Mouse (Mus musculus) neural tube, embryonic 15.5 days (tissue): ENCODE results near the gene Gphb5. TPM values are rescaled to one million over a fixed set of nuclear protein-coding genes. Genes with fewer than 3 reads are reported as not detected.

ENCODE experiments used
- ATAC-seq: fragments of 200-750 bp; cut with Nextera tagmentation; 2 replicates; pipeline ENCODE4 v1.8.0; 2017; ENCODE audit warnings: mild to moderate bottlenecking, moderate TSS enrichment, moderate library complexity; ENCODE audit not compliant: low FRiP score
- H3K27ac ChIP-seq: fragments of 300-500 bp; sonication (generic); replicated peaks from 2 replicates; pipeline ENCODE4 v1.5.1; 2015; ENCODE audit warnings: mild to moderate bottlenecking, inconsistent platforms
- H3K27me3 ChIP-seq: fragments of 300-500 bp; sonication (generic); replicated peaks from 2 replicates; pipeline ENCODE4 v1.6.1; 2015; ENCODE audit warnings: inconsistent platforms
- H3K36me3 ChIP-seq: fragments of 300-500 bp; sonication (generic); 2 replicates; pipeline ENCODE4 v1.6.1; 2015; ENCODE audit warnings: inconsistent platforms
- H3K4me1 ChIP-seq: fragments of 300-500 bp; sonication (generic); 2 replicates; pipeline ENCODE4 v1.6.1; 2015; ENCODE audit warnings: inconsistent platforms
- H3K4me2 ChIP-seq: fragments of 300-500 bp; sonication (generic); 2 replicates; pipeline ENCODE4 v1.6.1; 2015; ENCODE audit warnings: inconsistent platforms, mild to moderate bottlenecking, moderate library complexity
- H3K4me3 ChIP-seq: fragments of 300-500 bp; sonication (generic); replicated peaks from 2 replicates; pipeline ENCODE4 v1.5.1; 2015; ENCODE audit warnings: mild to moderate bottlenecking, inconsistent platforms
- H3K9ac ChIP-seq: fragments of 300-500 bp; sonication (generic); replicated peaks from 2 replicates; pipeline ENCODE4 v1.6.1; 2015; ENCODE audit warnings: mild to moderate bottlenecking, inconsistent platforms
- H3K9me3 ChIP-seq: fragments of 300-500 bp; sonication (generic); replicated peaks from 2 replicates; pipeline ENCODE4 v1.6.1; 2016; ENCODE audit warnings: inconsistent platforms
- WGBS: fragments of 180-500 bp; shearing (Covaris S2); methylation state at CpG from one replicate; pipeline ENCODE4 v1.1.7; 2015; ENCODE audit warnings: mixed read lengths; 5-methylcytosine and 5-hydroxymethylcytosine counted together
- polyA plus RNA-seq: library from polyadenylated mRNA; unstranded; fragments of >200 nt; fragmentation: Nextera tagmentation; extraction: Ambion mirVana; gene quantifications from 2 replicates; pipeline ENCODE4 v1.2.1, GENCODE M21; 2015

Gene Gphb5
- polyA plus RNA-seq, 1 experiment from 2014 or later: not detected

DNA sequence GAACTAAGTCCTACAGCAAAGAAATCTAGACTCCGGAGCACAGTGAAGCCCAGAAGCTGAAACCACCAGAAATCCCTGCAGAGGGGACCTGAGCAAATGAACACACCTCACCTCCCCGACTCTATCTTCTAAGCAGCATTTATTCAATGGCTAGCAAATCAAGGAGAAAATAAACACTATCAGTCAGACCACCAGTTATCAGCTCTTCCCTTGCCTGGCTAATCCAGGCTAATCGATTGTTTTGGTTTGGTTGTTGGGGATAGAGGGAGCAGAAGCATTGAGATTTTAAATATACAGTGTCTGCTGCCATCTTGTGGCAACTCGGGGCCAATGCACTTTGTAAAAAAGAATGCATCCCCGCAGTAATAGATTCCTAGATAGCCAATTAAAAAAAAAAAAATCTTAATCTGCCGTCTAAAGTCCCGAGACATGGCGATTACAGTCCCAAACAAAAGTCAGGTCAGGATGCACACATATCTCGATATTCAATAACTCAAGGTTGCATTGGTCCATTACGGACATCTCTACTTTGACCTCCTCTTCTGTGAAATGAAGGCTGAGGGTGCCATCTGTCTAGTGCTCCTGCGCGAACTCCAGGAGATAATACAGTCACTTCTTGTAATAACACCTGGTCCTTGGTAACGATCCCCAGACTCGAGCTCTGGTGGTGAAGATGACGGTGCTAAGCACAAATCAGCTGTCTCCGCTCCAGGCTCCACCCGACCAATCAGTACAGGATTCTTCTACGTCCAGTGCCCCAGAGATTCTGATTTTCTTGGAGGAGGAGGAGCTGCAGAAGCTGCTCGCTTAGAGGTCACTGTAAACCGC is 27.1 kb downstream of the Gphb5 start:
- Histone ChIP-seq H3K27me3 (no peaks in the 10 kb centered on the region), H3K4me2 (peak overlapping the region; percentile 47), H3K36me3 (no peaks in the 10 kb centered on the region), H3K27ac (no peak overlapping the region), H3K9ac (no peak overlapping the region), H3K4me1 (no peaks in the 10 kb centered on the region), H3K9me3 (no peaks in the 10 kb centered on the region), H3K4me3 (peak overlapping the region; percentile 25)
- peak; percentile 66; the same call in 1 of the 2 replicates for ATAC-seq
- WGBS: 42% methylated on average over 20 of the region's 20 CpGs

DNA sequence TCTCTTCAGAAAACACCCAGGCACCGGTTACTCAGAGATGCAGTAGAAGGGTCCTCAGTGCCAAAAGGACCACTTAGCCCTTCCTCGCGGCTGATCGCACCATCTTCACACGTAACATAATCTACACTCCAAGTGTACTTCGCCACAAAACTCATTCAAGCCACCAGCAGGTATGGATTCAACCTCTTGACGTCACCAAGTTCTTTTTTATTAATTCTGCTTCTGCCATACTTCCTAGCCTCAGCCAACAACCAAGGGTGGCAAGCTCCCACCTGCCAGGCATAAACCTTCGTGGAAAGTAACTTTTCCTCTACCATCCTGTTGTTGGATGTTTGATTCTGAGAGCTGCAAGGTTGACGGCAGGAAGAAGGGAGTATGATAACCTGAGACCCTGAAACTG is 28.1 kb downstream of the Gphb5 start:
- WGBS: 97% methylated on average over 9 of the region's 9 CpGs
- no peaks in the 10 kb centered on the region for H3K9me3 ChIP-seq
- H3K4me1 ChIP-seq: no peaks in the 10 kb centered on the region
- H3K27me3 ChIP-seq: no peaks in the 10 kb centered on the region
- no peak overlapping the region for H3K9ac ChIP-seq
- ATAC-seq: no peak
- H3K36me3 ChIP-seq: no peaks in the 10 kb centered on the region
- no peak overlapping the region for H3K4me2 ChIP-seq
- no peak overlapping the region for H3K27ac ChIP-seq
- no peak overlapping the region for H3K4me3 ChIP-seq

- 91% methylated on average over 15 of the region's 15 CpGs for WGBS
- Histone ChIP-seq H3K27ac (no peak overlapping the region), H3K9ac (no peak overlapping the region), H3K9me3 (no peaks in the 10 kb centered on the region), H3K36me3 (no peaks in the 10 kb centered on the region), H3K27me3 (no peaks in the 10 kb centered on the region), H3K4me1 (no peaks in the 10 kb centered on the region), H3K4me3 (no peak overlapping the region), H3K4me2 (no peak overlapping the region)
- no peak for ATAC-seq
These were observed 28.7 kb downstream of the Gphb5 start for GRCm38 (mm10) chr12:75387846-75388245.

- no peak overlapping the region for H3K27ac ChIP-seq
- no peaks in the 10 kb centered on the region for H3K4me1 ChIP-seq
- H3K9ac ChIP-seq: no peak overlapping the region
- H3K36me3 ChIP-seq: no peaks in the 10 kb centered on the region
- no peak for ATAC-seq
- H3K9me3 ChIP-seq: no peaks in the 10 kb centered on the region
- H3K27me3 ChIP-seq: no peaks in the 10 kb centered on the region
- no peak overlapping the region for H3K4me3 ChIP-seq
- H3K4me2 ChIP-seq: no peak overlapping the region
- 86% methylated on average over 8 of the region's 8 CpGs for WGBS
These were observed 29.4 kb downstream of the Gphb5 start for GRCm38 (mm10) chr12:75387156-75387555.

DNA sequence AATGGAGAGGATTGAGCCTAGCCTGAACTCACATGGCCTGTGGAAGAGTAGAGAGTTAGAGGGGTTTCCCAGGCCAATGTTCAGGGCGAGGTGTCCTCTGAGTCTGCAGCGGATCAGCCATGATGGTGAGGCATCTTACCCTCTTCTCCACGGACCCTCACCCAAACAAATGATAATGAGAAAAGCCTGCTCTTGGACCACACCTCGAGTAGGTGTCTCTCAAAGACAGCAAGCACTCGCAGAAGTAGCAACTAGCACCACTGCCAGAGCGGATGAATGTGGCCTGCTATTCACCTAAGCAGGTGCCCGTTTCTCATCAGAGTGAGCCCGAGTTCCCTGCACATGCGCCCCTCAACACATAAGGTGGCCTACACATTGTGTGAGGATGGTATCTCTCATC is 29.9 kb downstream of the Gphb5 start:
- Histone ChIP-seq H3K4me1 (no peaks in the 10 kb centered on the region), H3K9me3 (no peaks in the 10 kb centered on the region), H3K4me2 (no peak overlapping the region), H3K27ac (no peak overlapping the region), H3K4me3 (no peak overlapping the region), H3K9ac (no peak overlapping the region), H3K36me3 (no peaks in the 10 kb centered on the region), H3K27me3 (no peaks in the 10 kb centered on the region)
- ATAC-seq: no peak
- 93% methylated on average over 9 of the region's 9 CpGs for WGBS

GRCm38 (mm10) chr12:75376126-75376525 is 40.5 kb downstream of the Gphb5 start:
- Histone ChIP-seq H3K27me3 (no peaks in the 10 kb centered on the region), H3K36me3 (no peaks in the 10 kb centered on the region), H3K4me1 (no peaks in the 10 kb centered on the region), H3K4me3 (no peak overlapping the region), H3K9me3 (no peaks in the 10 kb centered on the region), H3K4me2 (no peak overlapping the region), H3K27ac (no peak overlapping the region), H3K9ac (no peak overlapping the region)
- WGBS: 85% methylated on average over 6 of the region's 6 CpGs
- no peak for ATAC-seq

DNA sequence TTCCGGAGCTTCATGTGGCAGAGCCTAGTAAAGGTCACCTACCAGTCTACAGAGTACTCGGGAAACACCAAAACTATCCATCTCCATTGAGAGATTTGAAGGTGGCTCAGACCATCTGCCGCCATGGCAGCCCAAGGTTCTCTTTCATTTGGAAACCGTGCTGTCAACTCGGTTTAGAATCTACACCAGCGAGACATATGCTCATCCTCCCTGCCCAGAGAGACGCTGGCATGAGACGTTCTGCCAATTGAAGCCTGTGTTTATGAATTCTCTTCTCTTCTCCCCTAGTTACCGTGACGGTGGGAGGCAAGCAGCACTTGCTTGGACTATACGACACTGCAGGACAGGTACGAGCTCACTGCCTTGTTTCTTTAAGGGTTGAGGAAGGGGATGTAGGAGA is 41.5 kb downstream of the Gphb5 start:
- Histone ChIP-seq H3K36me3 (no peaks in the 10 kb centered on the region), H3K9me3 (no peaks in the 10 kb centered on the region), H3K9ac (no peak overlapping the region), H3K4me2 (no peak overlapping the region), H3K27me3 (no peaks in the 10 kb centered on the region), H3K4me1 (no peaks in the 10 kb centered on the region), H3K27ac (no peak overlapping the region), H3K4me3 (no peak overlapping the region)
- WGBS: 84% methylated on average over 12 of the region's 12 CpGs
- no peak for ATAC-seq

- Histone ChIP-seq H3K27me3 (no peaks in the 10 kb centered on the region), H3K9ac (no peak overlapping the region), H3K4me3 (no peak overlapping the region), H3K4me2 (no peak overlapping the region), H3K36me3 (no peaks in the 10 kb centered on the region), H3K27ac (no peak overlapping the region), H3K4me1 (no peaks in the 10 kb centered on the region), H3K9me3 (no peaks in the 10 kb centered on the region)
- ATAC-seq: no peak
- 92% methylated on average over 10 of the region's 10 CpGs for WGBS
These were observed 42.1 kb downstream of the Gphb5 start for GRCm38 (mm10) chr12:75374437-75374836.

- Histone ChIP-seq H3K4me1 (no peaks in the 10 kb centered on the region), H3K9me3 (no peaks in the 10 kb centered on the region), H3K4me2 (no peak overlapping the region), H3K36me3 (no peaks in the 10 kb centered on the region), H3K9ac (no peak overlapping the region), H3K27ac (no peak overlapping the region), H3K27me3 (no peaks in the 10 kb centered on the region), H3K4me3 (no peak overlapping the region)
- 79% methylated on average over 2 of the region's 2 CpGs for WGBS
- no peak for ATAC-seq
These were observed 47.1 kb downstream of the Gphb5 start for GRCm38 (mm10) chr12:75369418-75369851.

DNA sequence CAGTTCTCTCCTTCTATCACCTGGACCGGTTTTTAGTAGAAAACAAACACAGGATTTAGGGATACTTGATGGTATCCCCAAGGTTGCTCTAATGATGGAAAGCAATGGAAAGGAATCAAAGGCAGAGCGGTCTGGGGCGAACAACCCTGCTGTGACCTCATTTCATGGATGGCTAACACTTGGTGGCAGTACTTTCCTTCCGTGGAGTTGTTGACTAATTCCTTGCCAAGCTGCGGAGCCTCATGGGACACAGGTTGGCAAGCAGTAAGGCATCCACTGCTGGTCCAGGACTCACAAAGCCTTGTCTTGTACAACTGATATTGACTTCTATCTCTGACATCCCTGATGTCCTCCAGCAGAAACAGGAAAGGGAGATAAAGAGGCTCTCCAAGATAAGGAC is 48.1 kb downstream of the Gphb5 start:
- no peaks in the 10 kb centered on the region for H3K27me3 ChIP-seq
- no peaks in the 10 kb centered on the region for H3K4me1 ChIP-seq
- 82% methylated on average over 5 of the region's 5 CpGs for WGBS

DNA sequence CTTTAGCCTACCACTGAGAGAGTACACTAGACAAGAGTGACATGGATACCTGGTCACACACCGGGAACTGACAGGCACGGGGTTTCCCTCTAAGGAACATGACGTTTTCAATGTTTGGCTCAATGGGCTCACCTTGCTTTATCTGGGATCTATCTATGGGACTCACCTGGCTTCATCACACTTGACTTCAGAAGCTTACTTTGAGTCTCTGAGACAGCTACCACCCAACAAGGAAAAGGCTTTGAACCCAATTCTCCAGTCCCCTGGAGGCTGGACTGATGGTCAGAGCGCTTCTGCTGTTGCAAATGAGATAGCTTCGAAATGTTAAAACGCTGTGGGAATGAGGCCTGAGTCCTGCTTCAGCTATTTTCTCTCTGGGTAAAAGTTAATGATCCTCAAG is 49.2 kb downstream of the Gphb5 start:
- Histone ChIP-seq H3K4me1 (0 out of 2 replicates have a peak, but pooled peaks cover 2% of the 10 kb centered on the region), H3K4me2 (no peak overlapping the region), H3K36me3 (no peaks in the 10 kb centered on the region), H3K27me3 (no peaks in the 10 kb centered on the region), H3K4me3 (no peak overlapping the region), H3K9ac (no peak overlapping the region), H3K9me3 (no peaks in the 10 kb centered on the region), H3K27ac (no peak overlapping the region)
- ATAC-seq: no peak
- WGBS: 95% methylated on average over 6 of the region's 6 CpGs

More for the DNA sequence above, 48.1 kb downstream of the Gphb5 start:
- no peak overlapping the region for H3K9ac ChIP-seq
- no peak overlapping the region for H3K4me3 ChIP-seq
- no peak for ATAC-seq
- H3K36me3 ChIP-seq: no peaks in the 10 kb centered on the region
- H3K9me3 ChIP-seq: no peaks in the 10 kb centered on the region
- no peak overlapping the region for H3K4me2 ChIP-seq
- no peak overlapping the region for H3K27ac ChIP-seq

DNA sequence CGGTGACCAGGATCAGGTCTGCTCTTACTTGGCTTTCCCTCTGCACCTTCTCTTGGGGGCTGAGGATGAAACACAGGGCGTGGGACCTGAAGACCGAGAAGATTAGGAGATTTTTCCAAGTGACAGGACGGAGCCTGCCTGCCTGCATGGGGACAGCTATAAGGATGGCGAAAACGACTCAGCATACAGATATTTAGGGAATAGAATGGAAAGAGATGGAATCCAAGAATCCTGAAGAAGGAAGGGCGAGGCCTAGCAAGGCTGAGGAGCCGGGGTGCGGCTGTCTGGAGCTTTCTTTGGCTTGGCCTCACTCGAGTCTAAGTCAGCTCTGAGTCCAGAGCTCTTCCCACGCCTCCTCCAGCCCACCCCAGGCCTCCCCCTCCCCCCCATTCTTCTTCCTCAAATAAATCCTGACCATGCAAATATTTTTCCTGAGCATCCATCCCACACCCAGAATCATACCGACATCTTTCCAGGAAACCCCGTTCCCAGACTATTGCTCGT is 50.9 kb downstream of the Gphb5 start:
- Histone ChIP-seq H3K27ac (no peak overlapping the region), H3K27me3 (no peaks in the 10 kb centered on the region), H3K36me3 (no peaks in the 10 kb centered on the region), H3K4me2 (no peak overlapping the region), H3K9me3 (no peaks in the 10 kb centered on the region), H3K4me1 (peaks cover 6% of the 10 kb centered on the region; the same call in 1 of the 2 replicates), H3K4me3 (no peak overlapping the region), H3K9ac (no peak overlapping the region)
- WGBS: 88% methylated on average over 14 of the region's 14 CpGs
- no peak for ATAC-seq
